In the genomic region with DNA sequence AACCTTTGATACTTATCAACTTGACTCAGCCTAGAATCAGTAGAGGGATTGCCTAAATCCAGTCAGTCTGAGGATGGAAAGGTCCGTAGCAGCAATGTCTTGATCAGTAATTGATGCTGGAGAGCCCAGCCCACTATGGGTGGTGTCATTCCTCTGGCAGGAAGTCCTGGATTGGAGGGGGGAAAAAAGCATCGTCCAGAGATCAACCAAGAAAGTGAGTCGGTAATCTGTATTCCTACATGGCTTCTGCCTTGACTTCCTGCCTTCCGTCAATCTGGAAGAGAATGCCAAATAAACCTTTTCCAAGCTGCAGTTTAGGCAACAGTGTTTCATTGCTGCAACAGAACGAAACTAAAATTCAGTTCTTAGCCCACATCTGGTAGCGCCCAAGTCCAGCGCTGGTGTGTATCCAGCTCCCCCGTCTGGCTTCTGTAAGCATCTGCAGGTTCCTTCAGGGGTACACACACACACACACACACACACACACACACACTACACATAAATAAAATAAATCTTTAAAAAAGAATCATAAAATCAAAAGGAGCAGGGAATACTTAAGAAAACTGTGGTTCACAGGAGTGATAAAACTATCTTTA, we compare ENCODE assay signal across 1 mouse cellular context.
TF ChIP-seq lines count a peak whose summit lies in the region.

No protein-coding gene starts in this region.

TF ChIP-seq in CH12.LX, 34 proteins besides CTCF, POLR2A, EP300 and RAD21 (continued from another document):
- TF ChIP-seq JUND (conservative IDR thresholded peaks at IDR 0.05; ENCODE audit: low read depth, low read length): no peak
- TF ChIP-seq IRF4 (IDR thresholded peaks at IDR 0.05; ENCODE audit: low read depth, low read length): no peak
- no peak for TF ChIP-seq NRF1 (IDR thresholded peaks at IDR 0.05; ENCODE audit: low read depth, low read length)
